Mouse (Mus musculus) thymus, postnatal 25 days (tissue): ENCODE data around the gene Hist1h2af.

Experiments used
- DNase-seq: peaks from one replicate; pipeline ENCODE4 v3.0.0; 2022

Gene Hist1h2af

GRCm38 (mm10) chr13:23533560-23534367, at the start of gene Hist1h2af:
Gene Hist1h2af, plus strand, starts transcription at chr13:23533906.
- DNase-seq: peak; percentile 76

GRCm38 (mm10) chr13:23485271-23485670, 48.4 kb upstream of the Hist1h2af start:
- no peak for DNase-seq

- DNase-seq: peak; percentile 43
Observed at GRCm38 (mm10) chr13:23488400-23489322, 45.0 kb upstream of the Hist1h2af start, which contains the start of gene Btn2a2. Gene Btn2a2, minus strand, starts transcription at chr13:23488857.

- DNase-seq: no peak
Observed at GRCm38 (mm10) chr13:23490863-23491262, 42.8 kb upstream of the Hist1h2af start.

GRCm38 (mm10) chr13:23491263-23491662, 42.4 kb upstream of the Hist1h2af start:
- no peak for DNase-seq

- no peak for DNase-seq
Observed at GRCm38 (mm10) chr13:23491990-23492389, 41.7 kb upstream of the Hist1h2af start.

GRCm38 (mm10) chr13:23495526-23495925, 38.2 kb upstream of the Hist1h2af start:
- no peak for DNase-seq

GRCm38 (mm10) chr13:23497656-23498321, 35.9 kb upstream of the Hist1h2af start:
- no peak for DNase-seq

GRCm38 (mm10) chr13:23498653-23499052, 35.1 kb upstream of the Hist1h2af start:
- DNase-seq: no peak

GRCm38 (mm10) chr13:23499943-23500342, 33.8 kb upstream of the Hist1h2af start:
- DNase-seq: no peak

- peak; percentile 84 for DNase-seq
Observed at GRCm38 (mm10) chr13:23500424-23501200, 33.1 kb upstream of the Hist1h2af start.

GRCm38 (mm10) chr13:23501511-23501910, 32.2 kb upstream of the Hist1h2af start:
- no peak for DNase-seq

GRCm38 (mm10) chr13:23502031-23502567, 31.6 kb upstream of the Hist1h2af start:
- DNase-seq: no peak

GRCm38 (mm10) chr13:23502916-23503315, 30.8 kb upstream of the Hist1h2af start:
- DNase-seq: no peak

GRCm38 (mm10) chr13:23503797-23504196, 29.9 kb upstream of the Hist1h2af start:
- peak; percentile 78 for DNase-seq

- no peak for DNase-seq
Observed at GRCm38 (mm10) chr13:23505662-23506345, 27.9 kb upstream of the Hist1h2af start.

GRCm38 (mm10) chr13:23506351-23506750, 27.4 kb upstream of the Hist1h2af start:
- peak; percentile 68 for DNase-seq

- DNase-seq: no peak
Observed at GRCm38 (mm10) chr13:23506819-23507515, 26.7 kb upstream of the Hist1h2af start.

- no peak for DNase-seq
Observed at GRCm38 (mm10) chr13:23510127-23510526, 23.6 kb upstream of the Hist1h2af start.

- DNase-seq: no peak
Observed at GRCm38 (mm10) chr13:23513517-23513916, 20.2 kb upstream of the Hist1h2af start.

GRCm38 (mm10) chr13:23515281-23515680, 18.4 kb upstream of the Hist1h2af start:
- DNase-seq: no peak
